Mouse (Mus musculus): ENCODE results near the gene Agpat3. TPM values are rescaled to one million over a fixed set of nuclear protein-coding genes. Genes with fewer than 3 reads are reported as not detected.

The Agpat3 gene
- polyA plus RNA-seq, 1 experiment = 178 TPM

DNA sequence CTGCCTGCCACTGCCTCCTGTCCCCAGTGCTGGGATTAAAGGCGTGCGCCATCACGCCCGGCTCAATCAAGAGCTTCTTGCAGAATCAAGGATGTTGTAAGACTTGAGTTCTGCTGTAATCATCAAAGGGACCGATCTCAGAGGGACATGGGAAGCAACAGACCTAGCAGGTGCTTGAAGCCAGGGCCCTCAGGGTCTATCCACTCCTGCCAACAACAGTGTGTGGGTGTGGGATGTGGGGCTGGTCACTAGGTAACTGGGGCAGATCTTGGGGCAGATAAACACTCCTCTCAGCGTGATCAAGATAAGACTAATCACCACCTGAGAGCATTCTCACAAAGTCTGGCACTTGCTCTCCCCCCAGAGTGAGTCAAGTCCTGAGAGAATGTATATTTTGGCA lies 19.5 kb upstream of the Agpat3 start:
- peaks cover 15% of the 10 kb centered on the region for H3K4me1 ChIP-seq (ENCODE audit: control insufficient read depth, insufficient read depth, insufficient read length, low read length)
- TF ChIP-seq POLR2A (IDR thresholded peaks at IDR 0.05; ENCODE audit: low read depth, low read length) (no peak), CTCF (IDR thresholded peaks at IDR 0.05; ENCODE audit: extremely low read depth, insufficient read length, insufficient replicate concordance, low read depth, low read length) (no peak)
- no peaks in the 10 kb centered on the region for H3K36me3 ChIP-seq (ENCODE audit: control insufficient read depth, insufficient read depth, low read length)
- no peaks in the 10 kb centered on the region for H3K27me3 ChIP-seq (ENCODE audit: control insufficient read depth, insufficient read depth, low read length)
- 22% methylated on average over 6 of the region's 6 CpGs for WGBS
- H3K4me3 ChIP-seq (ENCODE audit: low read depth, low read length) = no peak overlapping the region
- H3K27ac ChIP-seq (ENCODE audit: insufficient read depth, low read depth, low read length) = no peak overlapping the region

DNA sequence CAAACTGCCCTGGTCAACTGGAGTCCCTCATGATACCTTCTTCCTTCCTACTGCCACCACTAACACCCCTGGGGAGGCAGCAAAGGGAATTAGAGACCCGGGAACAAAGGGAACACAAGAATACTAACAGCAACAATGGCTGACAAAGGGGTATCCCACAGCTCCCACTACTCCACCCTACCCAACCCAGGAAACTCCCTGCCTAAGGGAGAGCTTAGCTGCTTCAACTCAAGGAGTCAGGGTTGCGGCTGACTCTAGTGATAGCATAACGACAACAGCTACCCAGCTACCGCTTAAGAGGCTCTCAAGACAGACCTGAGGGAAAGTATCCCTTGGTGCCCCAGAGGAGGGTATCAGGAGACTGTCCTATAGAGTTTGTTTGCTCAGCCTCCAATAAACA lies 15.3 kb upstream of the Agpat3 start:
- Histone ChIP-seq H3K27me3 (ENCODE audit: control insufficient read depth, insufficient read depth, low read length) (0 out of 2 replicates have a peak, but pooled peaks cover 4% of the 10 kb centered on the region), H3K4me3 (ENCODE audit: low read depth, low read length) (no peak overlapping the region), H3K27ac (ENCODE audit: insufficient read depth, low read depth, low read length) (no peak overlapping the region), H3K4me1 (ENCODE audit: control insufficient read depth, insufficient read depth, insufficient read length, low read length) (peaks cover 18% of the 10 kb centered on the region), H3K36me3 (ENCODE audit: control insufficient read depth, insufficient read depth, low read length) (no peaks in the 10 kb centered on the region)
- WGBS = 53% methylated on average over 4 of the region's 4 CpGs
- TF ChIP-seq POLR2A (IDR thresholded peaks at IDR 0.05; ENCODE audit: low read depth, low read length) (no peak), CTCF (IDR thresholded peaks at IDR 0.05; ENCODE audit: extremely low read depth, insufficient read length, insufficient replicate concordance, low read depth, low read length) (no peak)

DNA sequence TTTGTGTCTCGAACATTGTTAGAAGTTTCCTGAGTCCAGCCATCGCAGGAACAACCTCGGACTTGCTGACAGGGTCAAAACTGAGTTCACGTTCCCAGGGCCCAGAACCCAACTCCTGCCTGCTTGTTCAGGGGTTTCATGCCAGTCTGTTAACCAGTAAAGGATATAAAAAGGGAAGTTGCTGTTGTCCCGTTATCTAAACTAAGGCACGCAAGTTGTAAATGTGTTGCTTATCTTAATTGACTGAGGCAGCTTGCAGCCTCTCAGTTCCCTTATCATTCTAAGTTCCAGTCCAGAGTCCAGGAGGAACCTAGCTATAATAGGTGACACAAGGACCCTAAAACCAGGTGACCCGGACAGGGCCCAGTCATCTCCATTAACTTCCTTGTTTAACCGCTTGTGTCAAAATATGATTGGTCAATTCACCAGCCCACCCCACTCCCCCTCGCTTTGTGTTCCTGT lies 14.6 kb upstream of the Agpat3 start:
- no peak for TF ChIP-seq CTCF (IDR thresholded peaks at IDR 0.05; ENCODE audit: extremely low read depth, insufficient read length, insufficient replicate concordance, low read depth, low read length)
- no peak for TF ChIP-seq POLR2A (IDR thresholded peaks at IDR 0.05; ENCODE audit: low read depth, low read length)
- H3K4me3 ChIP-seq (ENCODE audit: low read depth, low read length) = no peak overlapping the region
- no peak overlapping the region for H3K27ac ChIP-seq (ENCODE audit: insufficient read depth, low read depth, low read length)
- peaks cover 13% of the 10 kb centered on the region; the same call in 1 of the 2 replicates for H3K4me1 ChIP-seq (ENCODE audit: control insufficient read depth, insufficient read depth, insufficient read length, low read length)
- 0 out of 2 replicates have a peak, but pooled peaks cover 4% of the 10 kb centered on the region for H3K27me3 ChIP-seq (ENCODE audit: control insufficient read depth, insufficient read depth, low read length)
- 13% methylated on average over 9 of the region's 9 CpGs for WGBS
- no peaks in the 10 kb centered on the region for H3K36me3 ChIP-seq (ENCODE audit: control insufficient read depth, insufficient read depth, low read length)

DNA sequence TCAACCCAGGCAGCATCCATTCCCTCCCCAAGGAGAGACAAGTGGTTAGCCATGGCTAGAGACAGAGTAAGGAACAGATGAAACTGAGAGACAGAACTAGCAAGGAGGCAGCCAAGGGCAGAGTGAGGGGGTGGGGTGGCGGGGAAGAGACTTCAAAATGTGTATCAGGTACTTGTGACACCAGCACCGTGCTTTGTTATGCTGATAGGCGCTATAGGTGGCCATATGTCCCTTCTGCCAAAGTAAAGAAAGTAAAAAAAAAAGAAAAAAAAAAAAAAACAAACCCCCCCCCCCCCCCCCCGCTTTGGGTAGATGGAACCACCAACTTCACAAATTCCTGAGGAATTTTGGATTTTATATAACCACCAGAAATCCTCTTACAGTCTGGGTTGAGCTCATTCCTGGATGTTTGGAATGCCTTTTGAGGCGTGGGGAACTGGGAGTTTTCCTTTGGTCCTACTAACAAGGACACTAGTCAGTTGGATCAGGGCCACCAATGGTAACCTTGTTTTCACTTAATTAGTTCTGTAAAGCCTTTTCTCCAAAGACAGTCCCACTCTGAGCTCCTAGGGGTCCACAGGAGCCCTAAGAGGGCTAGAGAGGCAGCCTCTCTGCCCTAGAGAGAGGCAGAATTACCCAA lies 14.0 kb upstream of the Agpat3 start:
- no peak overlapping the region for H3K4me3 ChIP-seq (ENCODE audit: low read depth, low read length)
- H3K4me1 ChIP-seq (ENCODE audit: control insufficient read depth, insufficient read depth, insufficient read length, low read length) = peaks cover 11% of the 10 kb centered on the region; the same call in 1 of the 2 replicates
- no peak overlapping the region for H3K27ac ChIP-seq (ENCODE audit: insufficient read depth, low read depth, low read length)
- H3K36me3 ChIP-seq (ENCODE audit: control insufficient read depth, insufficient read depth, low read length) = no peaks in the 10 kb centered on the region
- 0 out of 2 replicates have a peak, but pooled peaks cover 4% of the 10 kb centered on the region for H3K27me3 ChIP-seq (ENCODE audit: control insufficient read depth, insufficient read depth, low read length)
- WGBS = 40% methylated on average over 5 of the region's 5 CpGs
- TF ChIP-seq CTCF (IDR thresholded peaks at IDR 0.05; ENCODE audit: extremely low read depth, insufficient read length, insufficient replicate concordance, low read depth, low read length) = no peak

DNA sequence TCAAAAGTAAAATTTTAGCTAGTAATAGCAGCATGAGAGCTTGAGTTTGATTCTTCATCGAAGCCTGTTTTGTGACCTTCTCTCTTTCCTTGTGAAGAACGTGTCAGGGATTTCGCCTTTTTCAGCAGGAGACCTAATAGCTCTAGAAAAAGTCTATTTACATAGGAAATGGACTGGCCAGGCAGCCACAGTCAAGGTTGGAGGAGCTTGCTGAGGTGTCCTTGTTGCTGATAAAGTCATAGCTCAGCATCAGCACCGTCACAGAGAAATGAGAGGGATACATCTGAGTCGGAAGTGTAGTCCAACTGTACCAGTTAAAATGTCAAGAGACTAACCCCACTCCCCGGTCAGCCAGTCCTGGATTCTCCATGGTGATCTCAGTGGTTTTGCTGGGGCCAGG lies 13.3 kb upstream of the Agpat3 start:
- H3K4me3 ChIP-seq (ENCODE audit: low read depth, low read length) = no peak overlapping the region
- no peak overlapping the region for H3K27ac ChIP-seq (ENCODE audit: insufficient read depth, low read depth, low read length)
- 0 out of 2 replicates have a peak, but pooled peaks cover 4% of the 10 kb centered on the region for H3K27me3 ChIP-seq (ENCODE audit: control insufficient read depth, insufficient read depth, low read length)
- no peaks in the 10 kb centered on the region for H3K36me3 ChIP-seq (ENCODE audit: control insufficient read depth, insufficient read depth, low read length)
- 93% methylated on average over 6 of the region's 6 CpGs for WGBS
- TF ChIP-seq POLR2A (IDR thresholded peaks at IDR 0.05; ENCODE audit: low read depth, low read length) = no peak
- TF ChIP-seq CTCF (IDR thresholded peaks at IDR 0.05; ENCODE audit: extremely low read depth, insufficient read length, insufficient replicate concordance, low read depth, low read length) = no peak
- peaks cover 11% of the 10 kb centered on the region; the same call in 1 of the 2 replicates for H3K4me1 ChIP-seq (ENCODE audit: control insufficient read depth, insufficient read depth, insufficient read length, low read length)

DNA sequence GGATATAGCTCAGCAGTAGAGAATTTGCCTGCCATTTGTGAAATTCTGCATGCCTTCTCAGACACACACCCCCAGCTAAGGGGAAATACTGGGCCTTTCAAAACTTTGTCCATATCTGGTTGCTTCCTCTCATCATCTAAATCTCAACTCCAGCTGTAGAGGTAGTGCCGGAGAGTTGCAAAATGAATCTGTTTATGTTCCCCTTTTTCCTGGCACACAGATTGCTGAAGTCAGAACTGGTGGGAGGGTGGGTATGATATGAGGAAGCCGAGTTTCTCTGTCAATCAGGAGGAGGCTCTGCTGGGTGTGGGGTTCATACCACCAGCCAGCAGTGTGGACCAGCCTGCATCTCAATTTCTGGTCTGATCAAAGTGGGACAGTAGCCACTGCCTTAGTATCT lies 11.8 kb upstream of the Agpat3 start:
- Histone ChIP-seq H3K4me1 (ENCODE audit: control insufficient read depth, insufficient read depth, insufficient read length, low read length) (peaks cover 11% of the 10 kb centered on the region; the same call in 1 of the 2 replicates), H3K36me3 (ENCODE audit: control insufficient read depth, insufficient read depth, low read length) (no peaks in the 10 kb centered on the region), H3K27ac (ENCODE audit: insufficient read depth, low read depth, low read length) (no peak overlapping the region), H3K27me3 (ENCODE audit: control insufficient read depth, insufficient read depth, low read length) (0 out of 2 replicates have a peak, but pooled peaks cover 4% of the 10 kb centered on the region), H3K4me3 (ENCODE audit: low read depth, low read length) (no peak overlapping the region)
- TF ChIP-seq CTCF (IDR thresholded peaks at IDR 0.05; ENCODE audit: extremely low read depth, insufficient read length, insufficient replicate concordance, low read depth, low read length) (no peak), POLR2A (IDR thresholded peaks at IDR 0.05; ENCODE audit: low read depth, low read length) (no peak)
- WGBS = 60% methylated on average over 2 of the region's 2 CpGs

DNA sequence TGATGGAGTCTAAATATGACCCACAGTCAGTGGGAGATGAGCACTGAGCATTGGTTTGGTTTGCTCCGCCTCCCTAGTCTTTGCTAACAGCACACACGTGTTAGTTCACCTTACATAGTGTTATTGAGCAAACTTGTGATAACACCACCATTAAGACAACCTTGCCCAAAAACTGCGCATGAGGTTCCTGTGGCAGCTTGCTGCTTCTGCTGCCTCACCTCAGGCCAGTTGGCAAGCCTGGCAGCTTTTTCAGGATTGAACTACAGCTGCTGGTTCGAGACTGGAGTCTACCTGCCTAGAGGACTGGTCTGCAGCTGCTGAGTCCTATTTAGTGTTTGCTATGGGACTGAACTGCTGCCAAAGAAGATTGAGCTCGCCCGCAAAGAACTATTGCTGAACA lies 11.1 kb upstream of the Agpat3 start:
- Histone ChIP-seq H3K36me3 (ENCODE audit: control insufficient read depth, insufficient read depth, low read length) (no peaks in the 10 kb centered on the region), H3K27me3 (ENCODE audit: control insufficient read depth, insufficient read depth, low read length) (0 out of 2 replicates have a peak, but pooled peaks cover 4% of the 10 kb centered on the region), H3K4me1 (ENCODE audit: control insufficient read depth, insufficient read depth, insufficient read length, low read length) (peaks cover 11% of the 10 kb centered on the region; the same call in 1 of the 2 replicates), H3K4me3 (ENCODE audit: low read depth, low read length) (no peak overlapping the region), H3K27ac (ENCODE audit: insufficient read depth, low read depth, low read length) (no peak overlapping the region)
- 87% methylated on average over 6 of the region's 6 CpGs for whole genome bisulfite sequencing
- TF ChIP-seq CTCF (IDR thresholded peaks at IDR 0.05; ENCODE audit: extremely low read depth, insufficient read length, insufficient replicate concordance, low read depth, low read length) (no peak), POLR2A (IDR thresholded peaks at IDR 0.05; ENCODE audit: low read depth, low read length) (no peak)

Measured in small intestine, adult 2 months (tissue).